Mouse (Mus musculus) MEL (cell line): ENCODE data around the gene Pla1a. TPM values are rescaled to one million over a fixed set of nuclear protein-coding genes. Genes with fewer than 3 reads are reported as not detected.

Source experiments
- DNase-seq: peaks from one replicate; pipeline ENCODE4 v3.0.0; 2011; ENCODE audit warnings: low read depth, low spot score
- H3K27ac ChIP-seq: 2 replicates; pipeline ENCODE4 v1.5.1; 2012; ENCODE audit warnings: low read depth, mild to moderate bottlenecking, control low read depth, low read length, moderate library complexity; ENCODE audit not compliant: control insufficient read depth
- H3K27me3 ChIP-seq, 2 experiments: fragments of 150-350 bp in 1 of 2; sonication (generic) in 1 of 2; 2 replicates each; pipeline ENCODE4 v1.6.1; 2012; ENCODE audit warnings: low read length in 2 of 2, mild to moderate bottlenecking in 2 of 2, improper control_type of control experiment in 1 of 2, moderate library complexity in 1 of 2; ENCODE audit not compliant: insufficient read depth in 2 of 2, control insufficient read depth in 1 of 2
- H3K36me3 ChIP-seq, 2 experiments: 2 replicates each; pipeline ENCODE4 v1.6.1; 2012 to 2014; ENCODE audit warnings: low read length in 2 of 2, improper control_type of control experiment in 1 of 2, inconsistent platforms in 1 of 2, mild to moderate bottlenecking in 1 of 2; ENCODE audit not compliant: insufficient read depth in 2 of 2, control insufficient read depth in 1 of 2
- H3K4me1 ChIP-seq, 2 experiments: fragments of 150-350 bp in 1 of 2; sonication (generic) in 1 of 2; 2 replicates each; pipeline ENCODE4 v1.6.1; 2012; ENCODE audit warnings: low read length in 2 of 2, improper control_type of control experiment in 1 of 2, mild to moderate bottlenecking in 1 of 2; ENCODE audit not compliant: insufficient read depth in 2 of 2, control insufficient read depth in 1 of 2
- H3K4me3 ChIP-seq, 2 experiments: fragments of 150-350 bp in 1 of 2; sonication (generic) in 1 of 2; 2 replicates each; pipeline ENCODE4 v1.5.1; 2012; ENCODE audit warnings: low read depth in 2 of 2, low read length in 2 of 2, mild to moderate bottlenecking in 2 of 2, moderate library complexity in 2 of 2, control low read depth in 1 of 2, improper control_type of control experiment in 1 of 2; ENCODE audit not compliant: control insufficient read depth in 1 of 2, insufficient read depth in 1 of 2
- H3K79me2 ChIP-seq: 2 replicates; pipeline ENCODE4 v1.6.1; 2012; ENCODE audit warnings: mild to moderate bottlenecking, low read length, moderate library complexity; ENCODE audit not compliant: control insufficient read depth, poor library complexity, insufficient read depth
- H3K9ac ChIP-seq: 2 replicates; pipeline ENCODE4 v1.6.1; 2012; ENCODE audit warnings: low read depth, mild to moderate bottlenecking, control low read depth, low read length, moderate library complexity; ENCODE audit not compliant: control insufficient read depth, poor library complexity, severe bottlenecking
- H3K9me3 ChIP-seq: fragments of 150-350 bp; sonication (generic); replicated peaks from 2 replicates; pipeline ENCODE4 v1.6.1; 2012; ENCODE audit warnings: mild to moderate bottlenecking, low read length, improper control_type of control experiment, moderate library complexity; ENCODE audit not compliant: insufficient read depth
- E2F4 ChIP-seq: IDR thresholded peaks from 2 replicates; pipeline ENCODE4 v1.6.1; 2011; ENCODE audit warnings: low read depth, low read length, improper control_type of control experiment, borderline replicate concordance
- ELF1 ChIP-seq: IDR thresholded peaks from 2 replicates; pipeline ENCODE4 v1.6.1; 2014; ENCODE audit warnings: low read depth, mild to moderate bottlenecking, inconsistent platforms, low read length, improper control_type of control experiment, moderate library complexity
- EP300 ChIP-seq, 2 experiments: IDR thresholded peaks; 2 replicates each; pipeline ENCODE4 v1.6.1; 2011; ENCODE audit warnings: improper control_type of control experiment in 2 of 2, low read length in 2 of 2, low read depth in 1 of 2, mild to moderate bottlenecking in 1 of 2
- ETS1 ChIP-seq: IDR thresholded peaks from 2 replicates; pipeline ENCODE4 v1.6.1; 2012; ENCODE audit warnings: low read depth, mild to moderate bottlenecking, inconsistent platforms, low read length, improper control_type of control experiment, moderate library complexity
- GATA1 ChIP-seq: IDR thresholded peaks from 2 replicates; pipeline ENCODE4 v1.6.1; 2011; ENCODE audit warnings: low read depth, low read length, improper control_type of control experiment
- HCFC1 ChIP-seq: IDR thresholded peaks from 2 replicates; pipeline ENCODE4 v1.6.1; 2012; ENCODE audit warnings: low read depth, mild to moderate bottlenecking, inconsistent platforms, low read length, improper control_type of control experiment, moderate library complexity
- KAT2A ChIP-seq: conservative IDR thresholded peaks from 2 replicates; pipeline ENCODE4 v1.6.1; 2012; ENCODE audit warnings: low read depth, low read length, improper control_type of control experiment, inconsistent platforms
- MAFK ChIP-seq: IDR thresholded peaks from 2 replicates; pipeline ENCODE4 v1.6.1; 2011; ENCODE audit warnings: low read depth, mild to moderate bottlenecking, low read length, improper control_type of control experiment, borderline replicate concordance
- MAX ChIP-seq: IDR thresholded peaks from 2 replicates; pipeline ENCODE4 v1.6.1; 2011; ENCODE audit warnings: low read length, improper control_type of control experiment
- MEF2A ChIP-seq: IDR thresholded peaks from 2 replicates; pipeline ENCODE4 v1.6.1; 2014; ENCODE audit warnings: low read depth, mild to moderate bottlenecking, inconsistent platforms, low read length, improper control_type of control experiment; ENCODE audit not compliant: poor library complexity, insufficient replicate concordance, severe bottlenecking; ENCODE audit errors: extremely low read depth
- MXI1 ChIP-seq: IDR thresholded peaks from 2 replicates; pipeline ENCODE4 v1.6.1; 2011; ENCODE audit warnings: mild to moderate bottlenecking, low read depth, low read length, improper control_type of control experiment
- MYB ChIP-seq: IDR thresholded peaks from 2 replicates; pipeline ENCODE4 v1.6.1; 2011; ENCODE audit warnings: mild to moderate bottlenecking, low read depth, low read length, improper control_type of control experiment
- MYC ChIP-seq: IDR thresholded peaks from 2 replicates; pipeline ENCODE4 v1.6.1; 2011; ENCODE audit warnings: low read depth, mild to moderate bottlenecking, low read length, improper control_type of control experiment, moderate library complexity
- NELFE ChIP-seq: IDR thresholded peaks from 2 replicates; pipeline ENCODE4 v1.6.1; 2011; ENCODE audit warnings: low read depth, low read length, improper control_type of control experiment
- POLR2AphosphoS2 ChIP-seq: IDR thresholded peaks from 2 replicates; pipeline ENCODE4 v1.6.1; 2011; ENCODE audit warnings: low read length, improper control_type of control experiment
- POLR2AphosphoS5 ChIP-seq: IDR thresholded peaks from 2 replicates; pipeline ENCODE4 v1.6.1; 2012; ENCODE audit warnings: low read depth, borderline replicate concordance, mild to moderate bottlenecking, inconsistent platforms, low read length, moderate library complexity, mixed read lengths
- RCOR1 ChIP-seq: IDR thresholded peaks from 2 replicates; pipeline ENCODE4 v1.6.1; 2012; ENCODE audit warnings: low read depth, mild to moderate bottlenecking, inconsistent platforms, low read length, improper control_type of control experiment
- SIN3A ChIP-seq: IDR thresholded peaks from 2 replicates; pipeline ENCODE4 v1.6.1; 2012; ENCODE audit warnings: low read length, improper control_type of control experiment, inconsistent platforms
- SMC3 ChIP-seq: IDR thresholded peaks from 2 replicates; pipeline ENCODE4 v1.6.1; 2011; ENCODE audit warnings: low read depth, low read length, improper control_type of control experiment
- TAL1 ChIP-seq: IDR thresholded peaks from 2 replicates; pipeline ENCODE4 v1.6.1; 2012; ENCODE audit warnings: mild to moderate bottlenecking, inconsistent platforms, low read length, moderate library complexity, mixed read lengths
- TBP ChIP-seq: IDR thresholded peaks from 2 replicates; pipeline ENCODE4 v1.8.0; 2011; ENCODE audit warnings: low read depth, low read length, improper control_type of control experiment
- USF1 ChIP-seq: IDR thresholded peaks from 2 replicates; pipeline ENCODE4 v1.6.1; 2014; ENCODE audit warnings: low read depth, mild to moderate bottlenecking, inconsistent platforms, low read length, improper control_type of control experiment, moderate library complexity
- ZC3H11A ChIP-seq: IDR thresholded peaks from 2 replicates; pipeline ENCODE4 v1.6.1; 2012; ENCODE audit warnings: low read depth, mild to moderate bottlenecking, inconsistent platforms, low read length, improper control_type of control experiment
- ZKSCAN1 ChIP-seq: IDR thresholded peaks from 2 replicates; pipeline ENCODE4 v1.6.1; 2012; ENCODE audit warnings: low read depth, mild to moderate bottlenecking, inconsistent platforms, low read length, improper control_type of control experiment, moderate library complexity
- ZMIZ1 ChIP-seq: IDR thresholded peaks from 2 replicates; pipeline ENCODE4 v1.6.1; 2012; ENCODE audit warnings: low read depth, mild to moderate bottlenecking, inconsistent platforms, low read length, improper control_type of control experiment, moderate library complexity
- polyA plus RNA-seq, 2 experiments: library from polyadenylated mRNA; stranded (reverse) in 1 of 2; unstranded in 1 of 2; fragments of >175 nt in 1 of 2; fragments of >200 nt in 1 of 2; gene quantifications; 2 replicates each; pipeline versions ENCODE4 v1.2.1 to v1.2.4; 2012; ENCODE audit warnings: low replicate concordance in 2 of 2, low read depth in 1 of 2; ENCODE audit not compliant: insufficient read length in 2 of 2, insufficient read depth in 1 of 2, missing spikeins in 1 of 2
- total RNA-seq: library from RNA; depleted of rRNA; stranded (reverse); fragments of 300-350 nt; gene quantifications from 2 replicates; pipeline ENCODE4 v1.2.3, GENCODE M21; 2012

Pla1a gene
- total and polyA plus RNA-seq, 3 experiments, result 0.04 TPM; not detected in 2

- Histone ChIP-seq H3K4me1 (peaks cover 0 to 13% of the 10 kb centered on the region in 2 experiments; a peak in 2 of 4 replicates), H3K79me2 (no peaks in the 10 kb centered on the region), H3K9ac (no peak overlapping the region), H3K27ac (no peak overlapping the region), H3K4me3 (no peak overlapping the region), H3K36me3 (no peaks in the 10 kb centered on the region; a peak in 1 of 4 replicates), H3K9me3 (no peaks in the 10 kb centered on the region), H3K27me3 (no peaks in the 10 kb centered on the region)
- DNase-seq, result no peak
- no peak for TF ChIP-seq MEF2A
- TF ChIP-seq SMC3, result no peak
- no peak for TF ChIP-seq TAL1
- no peak for TF ChIP-seq E2F4
- no peak for TF ChIP-seq MXI1
- TF ChIP-seq POLR2AphosphoS5, result no peak
- no peak for TF ChIP-seq SIN3A
- no peak for TF ChIP-seq ELF1
- no peak for TF ChIP-seq MAFK
- no peak for TF ChIP-seq KAT2A
- TF ChIP-seq GATA1, result no peak
- TF ChIP-seq ZC3H11A, result no peak
- no peak for TF ChIP-seq MAX
- TF ChIP-seq HCFC1, result no peak
Observed at GRCm38 (mm10) chr16:38406293-38406692, 26.7 kb downstream of the Pla1a start.

- H3K79me2 ChIP-seq, result no peaks in the 10 kb centered on the region
- no peak for DNase-seq
- H3K4me3 ChIP-seq, result no peak overlapping the region
- H3K27me3 ChIP-seq, result no peaks in the 10 kb centered on the region
- no peaks in the 10 kb centered on the region; a peak in 1 of 4 replicates for H3K36me3 ChIP-seq
- H3K9ac ChIP-seq, result no peak overlapping the region
- H3K9me3 ChIP-seq, result no peaks in the 10 kb centered on the region
- TF ChIP-seq TBP (no peak), MYB (no peak), ZMIZ1 (no peak), KAT2A (no peak), MYC (no peak), USF1 (no peak), POLR2AphosphoS5 (no peak), RCOR1 (no peak), ETS1 (no peak), TAL1 (no peak), POLR2AphosphoS2 (no peak), GATA1 (no peak), MXI1 (no peak), EP300 (IDR thresholded peaks at IDR 0.05; ENCODE audit: low read depth in 1 of 2, low read length in 2 of 2) (no peak), NELFE (no peak), ZKSCAN1 (no peak)
- H3K27ac ChIP-seq, result no peak overlapping the region
- H3K4me1 ChIP-seq, result peaks cover 0 to 13% of the 10 kb centered on the region in 2 experiments; a peak in 2 of 4 replicates
Observed at GRCm38 (mm10) chr16:38403639-38404038, 29.3 kb downstream of the Pla1a start.
